Mouse (Mus musculus) MEL (cell line): Measurements from ENCODE around the gene Tnxb.
A peak's percentile ranks its signal among the peaks of the same experiment; 100 is the strongest.

Experiments used
- CHD2 ChIP-seq: IDR thresholded peaks from 2 replicates; pipeline ENCODE4 v1.6.1; 2011; ENCODE audit warnings: low read length, improper control_type of control experiment
- CTCF ChIP-seq, 3 experiments: IDR thresholded peaks in 2 of 3; conservative IDR thresholded peaks in 1 of 3; 2 replicates each; pipeline ENCODE4 v1.5.1; 2011 to 2012; ENCODE audit warnings: low read length in 3 of 3, low read depth in 2 of 3, mild to moderate bottlenecking in 2 of 3, improper control_type of control experiment in 1 of 3, inconsistent platforms in 1 of 3, mixed read lengths in 1 of 3, moderate library complexity in 1 of 3; ENCODE audit not compliant: control insufficient read depth in 1 of 3, insufficient read depth in 1 of 3, poor library complexity in 1 of 3, severe bottlenecking in 1 of 3
- EP300 ChIP-seq, 2 experiments: IDR thresholded peaks; 2 replicates each; pipeline ENCODE4 v1.6.1; 2011; ENCODE audit warnings: improper control_type of control experiment in 2 of 2, low read length in 2 of 2, low read depth in 1 of 2, mild to moderate bottlenecking in 1 of 2
- HCFC1 ChIP-seq: IDR thresholded peaks from 2 replicates; pipeline ENCODE4 v1.6.1; 2012; ENCODE audit warnings: low read depth, mild to moderate bottlenecking, inconsistent platforms, low read length, improper control_type of control experiment, moderate library complexity
- MAX ChIP-seq: IDR thresholded peaks from 2 replicates; pipeline ENCODE4 v1.6.1; 2011; ENCODE audit warnings: low read length, improper control_type of control experiment
- MAZ ChIP-seq: IDR thresholded peaks from 2 replicates; pipeline ENCODE4 v1.6.1; 2012; ENCODE audit warnings: low read depth, mild to moderate bottlenecking, inconsistent platforms, low read length, improper control_type of control experiment
- MYB ChIP-seq: IDR thresholded peaks from 2 replicates; pipeline ENCODE4 v1.6.1; 2011; ENCODE audit warnings: mild to moderate bottlenecking, low read depth, low read length, improper control_type of control experiment
- POLR2A ChIP-seq, 2 experiments: IDR thresholded peaks; 2 replicates each; pipeline ENCODE4 v1.6.1; 2011 to 2012; ENCODE audit warnings: low read length in 2 of 2, mild to moderate bottlenecking in 2 of 2, control low read depth in 1 of 2, improper control_type of control experiment in 1 of 2, low read depth in 1 of 2, moderate library complexity in 1 of 2; ENCODE audit not compliant: control insufficient read depth in 1 of 2, insufficient read depth in 1 of 2, poor library complexity in 1 of 2
- TBP ChIP-seq: IDR thresholded peaks from 2 replicates; pipeline ENCODE4 v1.8.0; 2011; ENCODE audit warnings: low read depth, low read length, improper control_type of control experiment
- TCF12 ChIP-seq: IDR thresholded peaks from 2 replicates; pipeline ENCODE4 v1.6.1; 2014; ENCODE audit warnings: low read depth, mild to moderate bottlenecking, inconsistent platforms, low read length, improper control_type of control experiment, moderate library complexity
- USF1 ChIP-seq: IDR thresholded peaks from 2 replicates; pipeline ENCODE4 v1.6.1; 2014; ENCODE audit warnings: low read depth, mild to moderate bottlenecking, inconsistent platforms, low read length, improper control_type of control experiment, moderate library complexity

DNA sequence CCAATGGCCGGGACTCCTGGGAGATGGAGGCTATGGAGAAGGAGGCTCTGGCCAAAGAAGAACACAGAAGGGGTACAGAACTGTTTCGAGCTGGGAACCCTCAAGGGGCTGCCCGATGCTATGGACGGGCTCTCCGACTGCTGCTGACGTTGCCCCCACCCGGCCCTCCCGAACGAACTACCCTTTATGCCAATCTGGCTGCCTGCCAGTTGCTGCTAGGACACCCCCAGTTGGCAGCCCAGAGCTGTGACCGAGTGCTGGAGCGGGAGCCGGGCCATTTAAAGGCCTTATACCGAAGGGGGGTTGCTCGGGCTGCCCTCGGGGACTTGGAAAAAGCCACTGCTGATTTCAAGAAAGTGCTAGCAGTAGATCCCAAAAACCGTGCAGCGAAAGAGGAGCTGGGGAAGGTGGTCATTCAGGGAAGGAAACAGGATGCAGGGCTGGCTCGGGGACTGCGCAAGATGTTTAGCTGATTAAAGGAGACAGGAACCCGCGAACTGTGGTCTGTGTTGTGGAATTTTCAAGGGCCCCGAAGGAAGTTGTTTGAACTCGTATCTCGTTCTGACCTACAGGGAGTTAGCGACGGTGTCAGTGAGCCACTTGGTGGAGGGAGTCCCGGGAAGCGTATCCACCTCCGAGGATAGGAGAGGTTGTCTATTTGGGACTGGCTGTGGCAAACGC lies 24.4 kb upstream of the Tnxb start:
- TF ChIP-seq TBP (0 out of 2 replicates have a peak, but pooled peaks have one; percentile 23), CTCF (IDR thresholded peaks at IDR 0.05 in 2 of 3, conservative IDR thresholded peaks at IDR 0.05 in 1 of 3; ENCODE audit: control insufficient read depth in 1 of 3, insufficient read depth in 1 of 3, low read depth in 2 of 3, low read length in 3 of 3, poor library complexity in 1 of 3, severe bottlenecking in 1 of 3) (no peak), HCFC1 (no peak), MAZ (no peak), TCF12 (no peak), POLR2A (IDR thresholded peaks at IDR 0.05; ENCODE audit: control insufficient read depth in 1 of 2, insufficient read depth in 1 of 2, low read depth in 1 of 2, low read length in 2 of 2, poor library complexity in 1 of 2) (no peak), MAX (no peak), MYB (no peak), EP300 (IDR thresholded peaks at IDR 0.05; ENCODE audit: low read depth in 1 of 2, low read length in 2 of 2) (no peak), USF1 (no peak), CHD2 (no peak)
